Mouse (Mus musculus) myocyte (in vitro differentiated cells): Measurements from ENCODE around the gene Atl1.

Source experiments
- CEBPB ChIP-seq: IDR thresholded peaks from 2 replicates; pipeline ENCODE4 v1.6.1; 2011; ENCODE audit warnings: mild to moderate bottlenecking, moderate library complexity; ENCODE audit not compliant: poor library complexity, insufficient read depth, severe bottlenecking
- E2F4 ChIP-seq: IDR thresholded peaks from one replicate; pipeline ENCODE4 v1.6.1; 2011; ENCODE audit warnings: mild to moderate bottlenecking, control low read depth, moderate library complexity; ENCODE audit not compliant: insufficient read depth
- MAX ChIP-seq: IDR thresholded peaks from one replicate; pipeline ENCODE4 v1.6.1; 2011; ENCODE audit warnings: low read depth, mild to moderate bottlenecking, control low read depth
- MYOD1 ChIP-seq, 3 experiments: IDR thresholded peaks; one replicate each; pipeline ENCODE4 v1.6.1; 2011; ENCODE audit warnings: control low read depth in 2 of 3, low read depth in 2 of 3, mild to moderate bottlenecking in 2 of 3, moderate library complexity in 1 of 3; ENCODE audit not compliant: insufficient read length in 2 of 3, control insufficient read depth in 1 of 3
- MYOG ChIP-seq, 3 experiments: IDR thresholded peaks; one replicate each; pipeline ENCODE4 v1.6.1; 2011; ENCODE audit warnings: control low read depth in 2 of 3, low read depth in 2 of 3, mild to moderate bottlenecking in 2 of 3; ENCODE audit not compliant: insufficient read length in 2 of 3, control insufficient read depth in 1 of 3, insufficient read depth in 1 of 3
- POLR2A ChIP-seq: IDR thresholded peaks from one replicate; pipeline ENCODE4 v1.6.1; 2011; ENCODE audit warnings: low read depth, mild to moderate bottlenecking, control low read depth, moderate library complexity; ENCODE audit not compliant: insufficient read length
- POLR2AphosphoS2 ChIP-seq: IDR thresholded peaks from one replicate; pipeline ENCODE4 v1.6.1; 2011; ENCODE audit warnings: low read depth, control low read depth; ENCODE audit not compliant: insufficient read length
- REST ChIP-seq: IDR thresholded peaks from one replicate; pipeline ENCODE4 v1.6.1; 2011; ENCODE audit warnings: mild to moderate bottlenecking, control low read depth, moderate library complexity; ENCODE audit not compliant: insufficient read depth, insufficient read length
- SRF ChIP-seq: IDR thresholded peaks from one replicate; pipeline ENCODE4 v1.6.1; 2011; ENCODE audit warnings: low read depth; ENCODE audit not compliant: control insufficient read depth, insufficient read length
- TCF12 ChIP-seq: IDR thresholded peaks from one replicate; pipeline ENCODE4 v1.6.1; 2011; ENCODE audit warnings: mild to moderate bottlenecking, control low read depth; ENCODE audit not compliant: poor library complexity, insufficient read depth, severe bottlenecking
- TCF3 ChIP-seq: IDR thresholded peaks from one replicate; pipeline ENCODE4 v1.6.1; 2011; ENCODE audit warnings: low read depth, control low read depth; ENCODE audit not compliant: insufficient read length
- USF1 ChIP-seq: IDR thresholded peaks from one replicate; pipeline ENCODE4 v1.6.1; 2011; ENCODE audit warnings: low read depth, mild to moderate bottlenecking, control low read depth, moderate library complexity

GRCm38 (mm10) chr12:69890051-69890450 is 2.4 kb upstream of the Atl1 start:
- no peak for TF ChIP-seq POLR2A
- no peak for TF ChIP-seq MAX
- no peak for TF ChIP-seq SRF
- no peak for TF ChIP-seq USF1
- TF ChIP-seq POLR2AphosphoS2, result no peak
- no peak for TF ChIP-seq CEBPB
- TF ChIP-seq TCF12, result no peak
- no peak for TF ChIP-seq E2F4
- no peak for TF ChIP-seq REST
- TF ChIP-seq TCF3, result no peak
- TF ChIP-seq MYOD1 (IDR thresholded peaks at IDR 0.05; ENCODE audit: control insufficient read depth in 1 of 3, insufficient read length in 2 of 3, low read depth in 2 of 3), result no peak
- TF ChIP-seq MYOG (IDR thresholded peaks at IDR 0.05; ENCODE audit: control insufficient read depth in 1 of 3, insufficient read depth in 1 of 3, insufficient read length in 2 of 3, low read depth in 2 of 3), result no peak
